Mouse (Mus musculus): ENCODE data around the gene Ccdc113. TPM values are rescaled to one million over a fixed set of nuclear protein-coding genes. Genes with fewer than 3 reads are reported as not detected.
"Not testable (repeated sequence)": the region's sequence is repeated elsewhere in the genome, so short reads cannot be mapped to it uniquely, and the experiment has no call there.

The Ccdc113 gene
- total RNA-seq, 2 experiments from 2014 or later: not detected

DNA sequence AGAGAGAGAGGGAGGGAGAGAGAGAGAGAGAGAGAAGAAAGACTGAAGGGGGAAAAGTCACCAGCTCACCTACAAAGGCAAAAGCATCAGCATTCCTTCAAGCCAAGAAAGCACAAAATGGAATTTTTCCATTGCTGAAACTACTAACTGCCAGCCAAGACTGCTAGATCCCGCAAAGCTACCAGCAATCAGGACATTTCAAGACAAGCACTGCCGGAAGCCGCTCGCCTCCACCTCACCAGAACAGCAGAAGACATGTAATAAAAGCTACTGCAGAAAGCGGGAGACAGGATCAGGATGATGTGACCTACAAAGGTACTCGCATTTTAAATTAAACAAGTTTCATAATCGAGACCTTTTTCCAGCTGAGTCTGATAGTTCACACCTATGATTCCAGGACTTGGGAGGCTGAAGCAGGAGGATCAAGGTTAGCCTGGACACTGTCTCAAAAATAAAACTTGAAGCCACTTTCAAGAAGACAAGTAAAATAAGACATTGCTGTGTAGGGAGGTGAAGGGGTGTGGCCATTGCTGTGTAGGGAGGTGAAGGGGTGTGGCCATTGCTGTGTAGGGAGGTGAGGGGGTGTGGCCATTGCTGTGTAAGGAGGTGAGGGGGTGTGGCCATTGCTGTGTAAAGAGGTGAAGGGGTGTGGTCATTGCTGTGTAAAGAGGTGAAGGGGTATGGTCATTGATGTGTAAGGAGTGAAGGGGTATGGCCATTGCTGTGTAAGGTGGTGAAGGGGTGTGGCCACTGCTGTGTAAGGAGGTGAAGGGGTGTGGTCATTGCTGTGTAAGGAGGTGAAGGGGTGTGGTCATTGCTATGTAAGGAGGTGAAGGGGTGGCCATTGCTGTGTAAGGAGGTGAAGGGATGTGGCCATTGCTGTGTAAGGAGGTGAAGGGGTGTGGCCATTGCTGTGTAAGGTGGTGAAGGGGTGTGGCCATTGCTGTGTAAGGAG, 59.8 kb downstream of the Ccdc113 start:
- peak; percentile 60 for ATAC-seq (replicated peaks; ENCODE audit: low FRiP score, poor library complexity, severe bottlenecking)

DNA sequence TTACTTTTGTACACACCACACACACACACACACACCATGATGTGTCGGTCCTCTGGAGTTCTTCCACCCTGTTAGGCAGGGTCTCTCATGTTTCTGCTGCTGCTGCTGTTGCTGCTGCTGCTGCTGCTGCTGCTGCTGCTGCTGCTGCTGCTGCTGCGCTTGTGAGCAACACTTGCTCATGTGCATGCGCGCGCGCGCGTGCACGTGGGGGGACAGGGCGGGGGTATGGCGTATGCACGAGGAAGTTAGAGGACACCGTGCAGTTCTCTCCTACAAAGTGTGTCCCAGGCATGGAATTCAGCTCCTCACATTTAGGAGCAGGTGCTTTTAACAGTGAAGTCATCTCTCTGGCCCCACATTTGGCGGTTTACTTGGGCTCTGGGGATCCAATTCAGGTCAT, 61.2 kb downstream of the Ccdc113 start:
- ATAC-seq (replicated peaks; ENCODE audit: low FRiP score, poor library complexity, severe bottlenecking): no peak

DNA sequence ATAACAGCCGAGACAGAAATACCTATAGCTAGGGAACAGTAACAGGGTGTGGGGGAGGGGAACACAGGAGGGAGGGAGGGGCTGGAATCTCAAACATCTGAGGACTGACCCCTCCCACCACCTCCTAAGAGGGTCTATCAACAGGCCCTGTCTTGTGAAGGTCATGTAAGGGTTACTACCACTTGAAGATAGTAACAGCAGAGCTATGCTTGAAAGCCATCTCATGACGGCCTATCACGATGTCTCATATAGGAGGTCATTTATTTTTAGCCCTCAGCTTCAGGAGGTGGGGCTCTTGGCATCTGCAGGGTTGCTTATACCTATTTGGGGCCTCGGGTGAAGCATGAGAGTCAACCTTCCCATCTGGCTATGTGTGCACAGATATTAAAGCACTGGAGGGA, 63.0 kb downstream of the Ccdc113 start:
- ATAC-seq (replicated peaks; ENCODE audit: low FRiP score, poor library complexity, severe bottlenecking): no peak

DNA sequence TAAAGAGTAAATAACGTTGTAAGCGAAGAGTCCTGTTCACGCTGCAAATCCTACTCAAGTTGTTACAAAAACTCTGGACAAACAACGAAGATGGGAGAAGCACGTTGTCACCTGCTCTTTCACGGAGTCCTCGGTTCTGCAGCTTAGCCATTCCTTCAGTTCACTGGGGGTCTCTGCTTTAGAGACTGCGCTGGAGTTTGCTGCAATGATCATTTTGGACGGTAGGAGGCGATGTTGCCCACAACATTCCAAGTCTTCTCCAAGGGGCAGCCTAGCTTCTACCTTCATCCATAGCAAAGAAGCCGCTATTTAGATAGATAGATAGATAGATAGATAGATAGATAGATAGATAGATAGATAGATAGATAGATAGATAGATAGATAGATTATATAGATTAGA, 66.0 kb downstream of the Ccdc113 start:
- ATAC-seq (replicated peaks; ENCODE audit: low FRiP score, poor library complexity, severe bottlenecking): peak; percentile 70

DNA sequence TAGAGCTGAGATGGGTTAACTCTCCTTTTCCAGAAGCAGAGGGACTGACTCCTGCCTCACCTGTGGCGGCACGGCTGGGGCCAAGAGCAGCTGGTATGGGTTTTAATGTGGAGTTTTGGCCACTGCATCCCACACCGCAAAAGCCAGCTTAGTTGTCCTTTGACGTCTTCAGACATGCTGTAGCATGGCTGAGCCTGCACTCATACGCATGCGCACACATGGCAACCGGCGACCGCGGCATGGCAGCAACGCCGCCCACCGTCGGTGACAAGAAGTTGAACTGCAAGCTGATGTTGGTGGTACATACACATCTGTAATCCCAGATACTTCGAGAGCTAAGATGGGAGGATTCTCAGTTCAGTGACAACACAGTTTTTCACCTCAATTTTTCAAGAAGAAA, 67.4 kb downstream of the Ccdc113 start:
- ATAC-seq (replicated peaks; ENCODE audit: low FRiP score, poor library complexity, severe bottlenecking): no peak

DNA sequence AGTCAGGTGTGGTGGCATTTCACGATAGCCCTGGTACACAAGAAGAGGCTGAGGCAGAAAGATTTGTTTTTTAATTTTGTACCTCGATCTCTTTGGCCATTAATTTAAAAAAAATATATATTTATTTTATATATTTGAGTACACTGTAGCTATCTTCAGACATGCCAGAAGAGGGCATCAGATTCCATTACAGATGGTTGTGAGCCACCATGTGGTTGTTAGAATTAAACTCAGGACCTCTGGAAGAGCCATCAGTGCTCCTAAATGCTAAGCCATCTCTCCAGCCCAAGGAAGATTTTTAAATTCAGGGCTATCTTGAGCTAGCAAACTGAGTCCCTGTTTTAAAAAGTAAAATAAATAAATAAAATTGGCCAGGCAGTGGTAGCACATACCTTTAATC, 68.3 kb downstream of the Ccdc113 start:
- no peak for ATAC-seq (replicated peaks; ENCODE audit: low FRiP score, poor library complexity, severe bottlenecking)

DNA sequence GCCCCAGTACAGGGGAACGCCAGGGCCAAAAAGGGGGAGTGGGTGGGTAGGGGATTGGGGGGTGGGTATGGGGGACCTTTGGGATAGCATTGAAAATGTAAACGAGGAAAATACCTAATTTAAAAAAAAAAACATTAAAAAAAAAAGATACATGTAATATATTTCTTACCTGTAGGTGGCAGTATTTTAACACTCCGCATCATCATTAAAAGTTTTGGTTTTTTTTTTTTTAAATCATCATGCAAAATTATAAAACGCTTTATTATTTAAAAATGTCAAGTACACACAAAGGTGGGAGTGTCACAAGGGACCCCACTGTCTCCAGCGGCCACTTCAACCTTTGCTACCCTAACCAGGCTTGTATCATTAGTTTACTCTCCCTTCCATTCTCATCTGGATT, 72.6 kb downstream of the Ccdc113 start:
- not testable (repeated sequence) for ATAC-seq (replicated peaks; ENCODE audit: low FRiP score, poor library complexity, severe bottlenecking)

DNA sequence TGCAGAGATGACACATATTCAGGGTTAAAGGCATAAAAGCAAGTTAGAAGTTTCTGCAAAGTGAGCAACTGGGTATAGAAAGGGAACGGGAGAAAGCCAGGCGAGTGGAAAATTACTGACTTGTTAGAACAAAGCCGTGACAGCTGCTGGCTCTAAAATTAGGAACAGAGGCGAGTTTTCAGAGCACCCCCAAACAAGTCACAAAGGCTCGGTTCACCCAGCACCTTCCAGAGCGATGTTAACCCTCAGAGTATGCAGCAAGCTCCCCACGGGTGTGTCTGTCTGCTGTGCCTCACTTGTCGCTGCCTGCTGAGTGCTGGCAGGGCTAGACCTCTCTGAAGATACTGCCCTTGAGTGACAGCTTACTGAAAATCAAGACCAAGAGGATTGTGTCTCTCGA, 73.3 kb downstream of the Ccdc113 start:
- ATAC-seq (replicated peaks; ENCODE audit: low FRiP score, poor library complexity, severe bottlenecking): no peak

Other genes with a start within 250 kb of the Ccdc113 start
- not detected in 2 replicates for gene Cngb1, start 227.5 kb upstream of the Ccdc113 start, total RNA-seq (2015; ENCODE audit: low replicate concordance)
- not detected in 2 replicates for gene Cngb1, start 227.5 kb upstream of the Ccdc113 start, total RNA-seq (2017; ENCODE audit: low replicate concordance)
- gene Tepp, start 223.5 kb upstream of the Ccdc113 start, total RNA-seq (2015; ENCODE audit: low replicate concordance): not detected in 2 replicates
- not detected in 2 replicates for gene Tepp, start 223.5 kb upstream of the Ccdc113 start, total RNA-seq (2017; ENCODE audit: low replicate concordance)
- 2.5 and 3.3 TPM in 2 replicates for gene Zfp319, start 202.1 kb upstream of the Ccdc113 start, total RNA-seq (2015; ENCODE audit: low replicate concordance)
- 0.14 and 0.17 TPM in 2 replicates for gene Zfp319, start 202.1 kb upstream of the Ccdc113 start, total RNA-seq (2017; ENCODE audit: low replicate concordance)
- 7.9 and 8.1 TPM in 2 replicates for gene Usb1, start 201.8 kb upstream of the Ccdc113 start, total RNA-seq (2015; ENCODE audit: low replicate concordance)
- 6.1 and 8.0 TPM in 2 replicates for gene Usb1, start 201.8 kb upstream of the Ccdc113 start, total RNA-seq (2017; ENCODE audit: low replicate concordance)
- not detected in 2 replicates for gene Mmp15, start 181.8 kb upstream of the Ccdc113 start, total RNA-seq (2015; ENCODE audit: low replicate concordance)
- not detected in 2 replicates for gene Mmp15, start 181.8 kb upstream of the Ccdc113 start, total RNA-seq (2017; ENCODE audit: low replicate concordance)
- gene Cfap20, start 99.2 kb upstream of the Ccdc113 start, total RNA-seq (2015; ENCODE audit: low replicate concordance): 16.7 and 24.6 TPM in 2 replicates
- gene Cfap20, start 99.2 kb upstream of the Ccdc113 start, total RNA-seq (2017; ENCODE audit: low replicate concordance): 3.2 and 11.2 TPM in 2 replicates
- 27.1 and 43.1 TPM in 2 replicates for gene Csnk2a2, start 44.0 kb upstream of the Ccdc113 start, total RNA-seq (2015; ENCODE audit: low replicate concordance)
- 12.3 and 13.0 TPM in 2 replicates for gene Csnk2a2, start 44.0 kb upstream of the Ccdc113 start, total RNA-seq (2017; ENCODE audit: low replicate concordance)
- gene Prss54, start 42.3 kb downstream of the Ccdc113 start, total RNA-seq (2015; ENCODE audit: low replicate concordance): not detected in 2 replicates
- not detected in 2 replicates for gene Prss54, start 42.3 kb downstream of the Ccdc113 start, total RNA-seq (2017; ENCODE audit: low replicate concordance)
- 1.2 and 7.1 TPM in 2 replicates for gene Gins3, start 99.4 kb downstream of the Ccdc113 start, total RNA-seq (2015; ENCODE audit: low replicate concordance)
- 10.5 and 17.4 TPM in 2 replicates for gene Gins3, start 99.4 kb downstream of the Ccdc113 start, total RNA-seq (2017; ENCODE audit: low replicate concordance)
- not detected in 2 replicates for gene Ndrg4, start 142.9 kb downstream of the Ccdc113 start, total RNA-seq (2015; ENCODE audit: low replicate concordance)
- not detected in 2 replicates for gene Ndrg4, start 142.9 kb downstream of the Ccdc113 start, total RNA-seq (2017; ENCODE audit: low replicate concordance)
- gene Setd6, start 181.8 kb downstream of the Ccdc113 start, total RNA-seq (2015; ENCODE audit: low replicate concordance): 4.6 TPM in 1 of 2 replicates, not detected in the other
- gene Setd6, start 181.8 kb downstream of the Ccdc113 start, total RNA-seq (2017; ENCODE audit: low replicate concordance): 1.5 and 7.2 TPM in 2 replicates

Data from erythroblast, adult 5-6 weeks (primary cell).